Mouse (Mus musculus) gastrocnemius, postnatal 25 days (tissue): ENCODE results near the gene Dalrd3. TPM values are rescaled to one million over a fixed set of nuclear protein-coding genes. Genes with fewer than 3 reads are reported as not detected.
A peak's percentile ranks its signal among the peaks of the same experiment; 100 is the strongest.
"Not testable (repeated sequence)": the region's sequence is repeated elsewhere in the genome, so short reads cannot be mapped to it uniquely, and the experiment has no call there.

Experiments used
- DNase-seq: peaks from one replicate; pipeline ENCODE4 v3.0.0; 2022
- total RNA-seq, 2 experiments: library from RNA; stranded (reverse); gene quantifications; 1 replicate in 1 of 2; 2 replicates in 1 of 2; pipeline ENCODE4 v1.2.3; 2021

Gene Dalrd3
- total RNA-seq, 2 experiments from 2014 or later, result 7.6 to 10.4 TPM

- DNase-seq, result peak; percentile 46
These were observed 4.3 kb downstream of the Dalrd3 start for GRCm38 (mm10) chr9:108573774-108574690.

GRCm38 (mm10) chr9:108574921-108575320, 5.2 kb downstream of the Dalrd3 start:
- no peak for DNase-seq

GRCm38 (mm10) chr9:108575321-108576297, 5.9 kb downstream of the Dalrd3 start:
- DNase-seq, result no peak

- DNase-seq, result no peak
These were observed 7.3 kb downstream of the Dalrd3 start for GRCm38 (mm10) chr9:108577025-108577424.

- DNase-seq, result no peak
These were observed 8.4 kb downstream of the Dalrd3 start for GRCm38 (mm10) chr9:108577934-108578544.

- peak; percentile 94 for DNase-seq
These were observed 9.1 kb downstream of the Dalrd3 start, which contains the start of gene Wdr6 for GRCm38 (mm10) chr9:108578545-108579343. TSS of gene Wdr6 (minus strand) at chr9:108578739.

GRCm38 (mm10) chr9:108579344-108579690, 9.6 kb downstream of the Dalrd3 start:
- no peak for DNase-seq

- DNase-seq, result peak; percentile 57
These were observed 18.0 kb downstream of the Dalrd3 start for GRCm38 (mm10) chr9:108587571-108588180.

- no peak for DNase-seq
These were observed 19.5 kb downstream of the Dalrd3 start for GRCm38 (mm10) chr9:108589229-108589628.

- DNase-seq, result no peak
These were observed 21.8 kb downstream of the Dalrd3 start for GRCm38 (mm10) chr9:108591462-108591861.

GRCm38 (mm10) chr9:108594354-108594753, 24.7 kb downstream of the Dalrd3 start:
- no peak for DNase-seq

GRCm38 (mm10) chr9:108596998-108597764, 27.5 kb downstream of the Dalrd3 start, which contains the start of gene P4htm:
TSS of gene P4htm (minus strand) at chr9:108597667.
- peak; percentile 62 for DNase-seq

- no peak for DNase-seq
These were observed 29.4 kb downstream of the Dalrd3 start for GRCm38 (mm10) chr9:108599021-108599566.

GRCm38 (mm10) chr9:108600011-108600410, 30.3 kb downstream of the Dalrd3 start:
- DNase-seq, result no peak

- no peak for DNase-seq
These were observed 32.3 kb downstream of the Dalrd3 start for GRCm38 (mm10) chr9:108601986-108602385.

- DNase-seq, result not testable (repeated sequence)
These were observed 38.2 kb downstream of the Dalrd3 start for GRCm38 (mm10) chr9:108607929-108608328.

GRCm38 (mm10) chr9:108608889-108609288, 39.2 kb downstream of the Dalrd3 start:
- no peak for DNase-seq

GRCm38 (mm10) chr9:108611488-108611887, 41.8 kb downstream of the Dalrd3 start:
- DNase-seq, result no peak

- DNase-seq, result no peak
These were observed 47.6 kb downstream of the Dalrd3 start for GRCm38 (mm10) chr9:108617301-108617700.
